ENCODE assay signal across 8 mouse cellular contexts in genomic region chr8:83621691-83622388, GRCm38 (mm10). TPM values are rescaled to one million over a fixed set of nuclear protein-coding genes. Genes with fewer than 3 reads are reported as not detected.
A peak's percentile ranks its signal among the peaks of the same experiment; 100 is the strongest.
DNase-seq lines count a peak whose midpoint lies in the region; ATAC-seq and TF ChIP-seq lines count a peak whose summit lies in the region.

No protein-coding gene starts in this region.

- H3K27me3 ChIP-seq in thymus, adult 2 months (ENCODE audit: control insufficient read depth, insufficient read depth, low read length) = no peaks in the 10 kb centered on the region
- no peaks in the 10 kb centered on the region for H3K27me3 ChIP-seq in liver, embryonic 13.5 days

- H3K4me2 ChIP-seq in liver, embryonic 13.5 days = peak overlapping the region; percentile 80

- intact Hi-C loops in gastrocnemius, adult 2 months (cut with DNase I) = loop anchor here (10.0 kb wide), 2 partner anchors 177 to 733 kb away; no protein-coding TSS in a partner anchor

- H3K27ac ChIP-seq in gastrocnemius, adult 2 months = no peak overlapping the region
- no peak overlapping the region for H3K27ac ChIP-seq in thymus, adult 2 months (ENCODE audit: control insufficient read depth, insufficient read depth, low read length)
- peak overlapping the region; percentile 87 for H3K27ac ChIP-seq in liver, embryonic 13.5 days

- no peak for TF ChIP-seq POLR2A in thymus, adult 2 months (IDR thresholded peaks at IDR 0.05; ENCODE audit: control insufficient read depth, extremely low read depth, insufficient read depth, low read length, poor library complexity)

- no peaks in the 10 kb centered on the region for H3K36me3 ChIP-seq in thymus, adult 2 months (ENCODE audit: control insufficient read depth, insufficient read depth, low read length)
- H3K36me3 ChIP-seq in liver, embryonic 13.5 days = no peaks in the 10 kb centered on the region

- peaks cover 18% of the 10 kb centered on the region for H3K4me1 ChIP-seq in thymus, adult 2 months (replicated peaks; ENCODE audit: control insufficient read depth, insufficient read depth, low read length)
- H3K4me1 ChIP-seq in liver, embryonic 13.5 days (replicated peaks) = peaks cover 55% of the 10 kb centered on the region

- no peaks in the 10 kb centered on the region for H3K9me3 ChIP-seq in liver, embryonic 13.5 days (replicated peaks)

- DNase-seq in gastrocnemius, adult 2 months = no peak
- no peak for DNase-seq in gastrocnemius, postnatal 4 days (ENCODE audit: low spot score in 2 of 2)
- DNase-seq in thymus, adult 2 months = no peak
- no peak for DNase-seq in thymus, postnatal 14 days
- DNase-seq in liver, embryonic 13.5 days = no peak
- DNase-seq in ovary, postnatal 10 days (ENCODE audit: low spot score) = no peak
- DNase-seq in cerebellum, adult 11 months = no peak
- no peak for DNase-seq in adrenal gland, adult 8-10 months

- 63% methylated on average over 15 of the region's 15 CpGs for WGBS in thymus, adult 2 months
- 51% methylated on average over 15 of the region's 15 CpGs for WGBS in liver, embryonic 13.5 days (ENCODE audit: insufficient replicate concordance)

- peak overlapping the region; percentile 72 for H3K9ac ChIP-seq in liver, embryonic 13.5 days

- no peak for TF ChIP-seq CTCF in gastrocnemius, adult 2 months (IDR thresholded peaks at IDR 0.05)
- no peak for TF ChIP-seq CTCF in thymus, adult 2 months (IDR thresholded peaks at IDR 0.05; ENCODE audit: borderline replicate concordance, control insufficient read depth, extremely low read depth, insufficient read depth, low read length, poor library complexity)

- H3K4me3 ChIP-seq in gastrocnemius, adult 2 months = peak overlapping the region; percentile 67
- peak overlapping the region; percentile 18 for H3K4me3 ChIP-seq in thymus, adult 2 months (ENCODE audit: control insufficient read depth, insufficient read depth, low read length)
- H3K4me3 ChIP-seq in liver, embryonic 13.5 days (replicated peaks) = peak overlapping the region; percentile 54

- ATAC-seq in liver, embryonic 13.5 days (ENCODE audit: low read depth) = peak; percentile 0; the same call in 1 of the 2 replicates

RNA-seq across cellular contexts. Expression of gene Dnajb1, which starts 13.8 kb away (rescaled TPM):
- total RNA-seq in gastrocnemius, adult 2 months (2021) = 10 to 100 TPM in 1 of 2 experiments, 1 to 10 TPM in 1; 3.6 to 11.8 TPM
- total RNA-seq in gastrocnemius, postnatal 4 days (2021) = 10 to 100 TPM; 17.7 to 20.6 TPM
- polyA plus RNA-seq in thymus, adult 2 months (2012; rRNA removed) = 87.1 and 91.0 TPM in 2 replicates
- polyA plus RNA-seq in liver, embryonic 13.5 days (2015; fragmentation: Nextera tagmentation; extraction: Ambion mirVana) = 54.5 and 59.6 TPM in 2 replicates
- total RNA-seq in adrenal gland, adult 8-10 months (2022) = 10 to 100 TPM; 25.6 to 40.4 (median 25.8) TPM

RNA-seq across cellular contexts. Expression of gene Tecr, which starts 14.1 kb away (rescaled TPM):
- total RNA-seq in gastrocnemius, adult 2 months (2021) = 100 to 1,000 TPM; 416 to 566 TPM
- total RNA-seq in gastrocnemius, postnatal 4 days (2021) = 100 to 1,000 TPM; 276 to 303 TPM
- 577 and 705 TPM in 2 replicates for polyA plus RNA-seq in thymus, adult 2 months (2012; rRNA removed)
- 334 and 348 TPM in 2 replicates for polyA plus RNA-seq in liver, embryonic 13.5 days (2015; fragmentation: Nextera tagmentation; extraction: Ambion mirVana)
- 100 to 1,000 TPM; 432 to 499 (median 449) TPM for total RNA-seq in adrenal gland, adult 8-10 months (2022)

RNA-seq across cellular contexts. Expression of gene Gipc1, which starts 30.6 kb away (rescaled TPM):
- total RNA-seq in gastrocnemius, adult 2 months (2021) = 10 to 100 TPM; 17.8 to 20.3 TPM
- 10 to 100 TPM; 42.5 to 51.7 TPM for total RNA-seq in gastrocnemius, postnatal 4 days (2021)
- polyA plus RNA-seq in thymus, adult 2 months (2012; rRNA removed) = 50.2 and 58.6 TPM in 2 replicates
- polyA plus RNA-seq in liver, embryonic 13.5 days (2015; fragmentation: Nextera tagmentation; extraction: Ambion mirVana) = 61.3 and 64.3 TPM in 2 replicates
- total RNA-seq in adrenal gland, adult 8-10 months (2022) = 10 to 100 TPM; 35.1 to 48.0 (median 40.1) TPM

RNA-seq across cellular contexts. Expression of gene Ptger1, which starts 44.6 kb away (rescaled TPM):
- total RNA-seq in gastrocnemius, adult 2 months (2021) = under 1 TPM; 0.08 to 0.39 TPM
- under 1 TPM; 0.49 to 0.98 TPM for total RNA-seq in gastrocnemius, postnatal 4 days (2021)
- polyA plus RNA-seq in thymus, adult 2 months (2012; rRNA removed) = 0.50 and 0.61 TPM in 2 replicates
- 0.06 and 0.32 TPM in 2 replicates for polyA plus RNA-seq in liver, embryonic 13.5 days (2015; fragmentation: Nextera tagmentation; extraction: Ambion mirVana)
- 1 to 10 TPM in 2 of 4 experiments, under 1 TPM in 2; 0.77 to 1.4 (median 1.1) TPM for total RNA-seq in adrenal gland, adult 8-10 months (2022)

RNA-seq across cellular contexts. Expression of gene Ndufb7, which starts 55.4 kb away (rescaled TPM):
- total RNA-seq in gastrocnemius, adult 2 months (2021) = 100 to 1,000 TPM; 282 to 397 TPM
- 100 to 1,000 TPM; 366 to 378 TPM for total RNA-seq in gastrocnemius, postnatal 4 days (2021)
- 412 and 498 TPM in 2 replicates for polyA plus RNA-seq in thymus, adult 2 months (2012; rRNA removed)
- 268 and 288 TPM in 2 replicates for polyA plus RNA-seq in liver, embryonic 13.5 days (2015; fragmentation: Nextera tagmentation; extraction: Ambion mirVana)
- total RNA-seq in adrenal gland, adult 8-10 months (2022) = 100 to 1,000 TPM; 160 to 240 (median 171) TPM
